Mouse (Mus musculus) heart, adult 9 months (tissue): ENCODE data around the gene Wfdc5.

Experiments used
- DNase-seq, 2 experiments: peaks; one replicate each; pipeline ENCODE4 v3.0.0; 2022; ENCODE audit warnings: low spot score in 2 of 2

Wfdc5 gene

GRCm38 (mm10) chr2:164128576-164129411, 53.7 kb downstream of the Wfdc5 start:
- DNase-seq = no peak

- DNase-seq = no peak
These were observed 55.2 kb downstream of the Wfdc5 start for GRCm38 (mm10) chr2:164127297-164127696.

- DNase-seq = peak in 1 of 2 experiments; percentile 24
These were observed 56.0 kb downstream of the Wfdc5 start for GRCm38 (mm10) chr2:164126533-164126955.
